Mouse (Mus musculus): ENCODE measurements around the gene Ube2e2.
"Not testable (repeated sequence)": the region's sequence is repeated elsewhere in the genome, so short reads cannot be mapped to it uniquely, and the experiment has no call there.

The Ube2e2 gene

GRCm38 (mm10) chr14:18637739-18638138 lies 256.3 kb downstream of the Ube2e2 start:
- no peak for DNase-seq (ENCODE audit: low spot score)

GRCm38 (mm10) chr14:18628170-18628569 lies 265.9 kb downstream of the Ube2e2 start:
- DNase-seq (ENCODE audit: low spot score), result no peak

GRCm38 (mm10) chr14:18618603-18619002 lies 275.5 kb downstream of the Ube2e2 start:
- no peak for DNase-seq (ENCODE audit: low spot score)

DNA sequence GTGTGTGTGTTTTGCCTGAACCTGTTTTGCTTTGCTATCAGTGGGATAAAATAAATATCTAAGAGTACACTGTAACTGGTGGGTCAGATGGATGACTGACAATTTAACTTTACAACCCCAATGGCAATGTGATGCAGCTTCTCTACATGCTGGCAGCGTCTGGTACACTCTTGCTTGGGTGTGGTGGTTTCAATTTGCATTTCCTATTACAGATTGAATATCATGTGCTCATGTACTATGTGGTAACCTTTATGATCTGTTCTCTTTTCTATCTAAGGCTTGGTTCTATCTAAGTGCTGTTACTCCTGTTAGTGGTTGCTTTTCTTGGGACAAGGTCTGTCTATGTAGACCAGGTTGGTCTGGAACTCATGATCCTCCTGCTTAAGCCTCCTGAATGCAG lies 292.1 kb downstream of the Ube2e2 start:
- no peak for DNase-seq (ENCODE audit: low spot score)

GRCm38 (mm10) chr14:18586239-18587034 lies 307.6 kb downstream of the Ube2e2 start:
- DNase-seq (ENCODE audit: low spot score), result no peak

DNA sequence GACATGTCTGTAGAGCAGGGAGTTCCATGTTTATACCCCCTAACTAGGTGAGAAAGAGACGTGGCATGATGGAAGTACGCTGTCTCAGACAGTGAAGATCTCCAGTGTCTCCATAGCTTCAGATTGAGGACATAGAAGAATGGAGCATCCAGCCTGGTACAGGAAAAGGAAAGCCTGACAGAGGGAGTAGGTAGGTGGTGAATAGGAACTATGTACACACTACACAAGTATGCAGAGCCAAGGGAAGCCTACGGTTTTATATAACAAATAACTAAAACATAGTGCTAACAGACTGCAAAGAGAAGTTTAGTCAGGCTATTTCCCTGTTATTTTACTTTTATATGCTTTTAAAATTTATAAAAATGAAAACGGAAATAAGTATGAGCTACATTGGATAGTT lies 312.3 kb downstream of the Ube2e2 start:
- DNase-seq (ENCODE audit: low spot score), result no peak

DNA sequence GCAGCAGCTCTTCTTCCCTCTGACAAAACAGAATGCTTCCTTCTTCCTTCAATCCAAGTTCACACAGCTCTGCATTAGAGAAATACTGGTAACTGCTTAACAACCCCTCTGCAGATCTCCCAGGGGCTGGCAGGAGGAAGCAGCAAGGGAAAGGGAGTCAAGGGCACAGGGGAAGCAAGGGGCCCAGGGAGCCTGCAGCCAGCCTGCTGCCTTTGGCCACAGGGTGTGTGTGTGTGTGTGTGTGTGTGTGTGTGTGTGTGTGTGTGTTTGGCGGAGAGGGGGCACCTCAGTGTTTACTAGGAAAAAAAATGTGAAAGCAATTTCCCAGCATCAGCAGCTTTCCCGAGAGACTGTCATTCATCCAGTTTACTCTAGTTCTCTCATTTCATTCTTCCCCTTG lies 319.3 kb downstream of the Ube2e2 start:
- no peak for DNase-seq (ENCODE audit: low spot score)

DNA sequence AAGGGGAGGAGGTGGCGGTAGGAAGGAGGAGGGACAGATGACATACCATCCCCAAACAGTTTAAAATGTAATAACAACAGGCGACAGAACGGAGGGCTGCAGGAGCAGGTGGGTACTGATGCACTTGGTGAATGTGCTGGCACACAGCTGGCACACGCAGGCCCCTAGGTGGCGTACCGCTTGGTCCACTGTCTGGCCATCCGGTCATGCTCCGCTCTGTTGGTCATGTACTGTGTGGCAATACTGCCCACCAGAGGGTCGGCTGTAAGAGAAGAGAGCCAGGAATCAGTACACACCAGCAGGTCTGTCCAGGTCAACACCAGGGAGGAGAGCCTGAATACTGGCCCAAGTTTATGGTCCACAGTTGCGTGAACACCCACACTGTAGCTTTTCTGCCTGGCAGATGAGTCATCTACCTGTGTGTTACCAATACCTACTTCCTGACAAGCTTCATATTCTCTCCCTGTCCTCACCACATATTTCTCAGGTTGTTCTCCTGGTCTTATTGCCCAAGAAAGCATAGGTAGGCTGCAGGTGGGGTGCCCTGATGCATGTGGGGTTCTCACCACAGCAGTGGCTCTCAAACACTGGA lies 319.8 kb downstream of the Ube2e2 start:
- DNase-seq (ENCODE audit: low spot score), result no peak

- no peak for DNase-seq (ENCODE audit: low spot score)
These were observed 320.6 kb downstream of the Ube2e2 start for GRCm38 (mm10) chr14:18573286-18573956.

GRCm38 (mm10) chr14:18572852-18573251 lies 321.2 kb downstream of the Ube2e2 start:
- DNase-seq (ENCODE audit: low spot score), result no peak

- no peak for DNase-seq (ENCODE audit: low spot score)
These were observed 324.5 kb downstream of the Ube2e2 start for GRCm38 (mm10) chr14:18569615-18570014.

DNA sequence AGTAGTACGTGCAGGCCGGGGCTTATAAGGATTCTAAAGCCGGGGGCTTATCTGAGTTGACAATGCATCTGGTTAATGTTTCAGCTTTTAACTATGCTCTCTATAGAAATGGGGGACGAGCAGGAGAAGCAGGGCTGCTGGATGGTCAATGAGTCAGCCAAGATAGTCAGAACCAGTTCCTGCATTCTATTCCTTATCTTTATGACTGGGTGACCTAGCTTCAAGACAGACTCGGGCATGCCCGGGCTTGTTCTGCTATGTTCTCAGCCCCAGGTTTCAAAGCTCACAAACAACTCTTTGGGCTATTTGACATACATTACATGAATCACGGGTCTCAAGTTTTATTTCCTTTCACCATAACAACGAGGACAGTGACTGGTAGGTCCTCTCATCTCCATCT lies 329.1 kb downstream of the Ube2e2 start:
- DNase-seq (ENCODE audit: low spot score), result not testable (repeated sequence)

GRCm38 (mm10) chr14:18555287-18555686 lies 338.8 kb downstream of the Ube2e2 start:
- no peak for DNase-seq (ENCODE audit: low spot score)

DNA sequence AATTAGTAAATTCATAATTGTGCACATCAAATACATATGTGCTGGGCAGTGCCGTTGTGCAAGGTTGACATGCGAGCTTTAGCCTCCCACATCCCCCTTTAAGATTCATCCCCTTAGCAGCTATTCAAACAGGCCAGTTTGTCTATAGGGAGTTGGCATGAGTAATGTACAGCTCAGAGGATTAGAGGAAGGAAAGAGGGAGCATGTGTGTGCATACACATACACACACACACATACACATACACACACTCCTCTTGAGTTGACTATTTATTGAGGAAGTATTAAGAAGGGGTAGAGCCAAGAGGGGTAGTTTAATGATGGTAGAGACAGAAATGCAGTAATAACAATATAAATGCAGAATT lies 339.5 kb downstream of the Ube2e2 start:
- no peak for DNase-seq (ENCODE audit: low spot score)

GRCm38 (mm10) chr14:18553987-18554626 lies 340.0 kb downstream of the Ube2e2 start:
- DNase-seq (ENCODE audit: low spot score), result no peak

DNA sequence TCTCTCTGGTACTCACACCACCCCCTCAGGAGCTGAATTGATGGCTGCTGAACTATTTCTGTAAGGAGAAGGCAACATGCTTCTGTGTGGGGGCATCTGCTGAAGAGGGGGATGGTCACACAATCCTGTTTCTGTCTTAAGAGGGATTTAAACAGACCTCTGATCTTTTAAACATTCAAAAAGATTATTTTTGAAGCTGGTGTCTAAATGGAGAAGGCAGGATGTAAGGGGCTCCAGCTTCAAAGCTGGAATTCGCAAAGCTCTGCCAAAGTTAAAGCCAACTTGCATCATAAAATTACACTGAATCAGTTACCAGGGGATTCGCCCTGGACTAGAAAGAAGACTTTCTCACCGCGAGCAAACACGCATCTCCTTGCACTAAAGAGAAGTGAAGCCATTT lies 346.5 kb downstream of the Ube2e2 start:
- no peak for DNase-seq (ENCODE audit: low spot score)

GRCm38 (mm10) chr14:18539092-18539491 lies 355.0 kb downstream of the Ube2e2 start:
- not testable (repeated sequence) for DNase-seq (ENCODE audit: low spot score)

DNA sequence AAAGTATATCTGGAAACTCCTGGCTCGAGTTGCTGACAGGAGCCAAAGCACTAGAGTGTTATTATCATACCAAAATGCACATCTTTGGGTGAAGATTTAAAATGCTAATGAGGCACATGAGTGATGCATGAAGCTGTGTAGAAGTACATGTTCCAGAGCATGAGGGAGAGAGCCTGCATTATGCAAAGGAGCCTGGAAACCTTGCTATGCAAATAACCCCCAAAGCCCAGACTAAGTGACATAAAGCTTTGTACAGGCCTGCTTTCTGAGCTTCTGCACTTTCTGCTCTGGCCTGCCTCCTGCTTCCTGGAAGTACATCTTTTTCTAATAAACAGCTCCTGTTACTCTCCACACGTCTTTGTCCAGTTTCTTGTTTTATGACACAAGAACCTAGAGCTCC lies 363.2 kb downstream of the Ube2e2 start:
- DNase-seq (ENCODE audit: low spot score), result no peak

DNA sequence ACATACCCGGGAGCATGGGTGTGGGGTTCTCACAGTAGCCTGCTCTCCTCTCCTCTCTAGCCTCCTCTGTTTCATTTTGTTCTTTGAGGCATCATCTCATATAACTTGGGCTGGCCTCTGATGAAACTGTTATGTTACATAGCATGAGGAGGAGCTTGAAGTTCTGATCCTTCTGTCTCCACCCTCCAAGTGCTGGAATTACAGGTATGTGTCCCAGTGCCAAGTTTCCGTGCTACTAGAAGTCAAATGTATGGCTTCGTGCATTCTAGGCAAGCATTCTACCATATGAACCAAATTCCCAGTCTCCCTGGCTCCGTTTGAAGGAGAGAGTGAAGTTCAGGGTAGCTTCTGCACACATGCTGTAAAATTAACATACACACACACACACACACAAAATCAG lies 363.6 kb downstream of the Ube2e2 start:
- no peak for DNase-seq (ENCODE audit: low spot score)
